Mouse (Mus musculus): ENCODE measurements at regions not wholly inside any gene's neighbourhood (a gene's known extent, or its start where the extent isn't known, plus 50 kb on each side); places are given as distances from the start of the nearest gene placed in this dataset.
A peak's percentile ranks its signal among the peaks of the same experiment; 100 is the strongest.

- no peak for DNase-seq (ENCODE audit: low spot score in 2 of 2)
Observed at GRCm38 (mm10) chr7:136365318-136366211, 528.8 kb upstream of the Mgmt start.

- DNase-seq (ENCODE audit: low spot score in 2 of 2): no peak
Observed at GRCm38 (mm10) chr7:136377259-136377658, 517.2 kb upstream of the Mgmt start.

GRCm38 (mm10) chr7:136377742-136378141 lies 516.7 kb upstream of the Mgmt start:
- no peak for DNase-seq (ENCODE audit: low spot score in 2 of 2)

- DNase-seq (ENCODE audit: low spot score in 2 of 2): no peak
Observed at GRCm38 (mm10) chr7:136378321-136378720, 516.1 kb upstream of the Mgmt start.

- DNase-seq (ENCODE audit: low spot score in 2 of 2): peak in 1 of 2 experiments; percentile 27
Observed at GRCm38 (mm10) chr7:136379319-136379718, 515.1 kb upstream of the Mgmt start.

- DNase-seq (ENCODE audit: low spot score in 2 of 2): no peak
Observed at GRCm38 (mm10) chr7:136379741-136380140, 514.7 kb upstream of the Mgmt start.

GRCm38 (mm10) chr7:136383296-136383695 lies 511.1 kb upstream of the Mgmt start:
- no peak for DNase-seq (ENCODE audit: low spot score in 2 of 2)

- DNase-seq (ENCODE audit: low spot score in 2 of 2): peak in 1 of 2 experiments; percentile 1
Observed at GRCm38 (mm10) chr7:136387736-136388135, 506.7 kb upstream of the Mgmt start.

GRCm38 (mm10) chr7:136390066-136390465 lies 504.3 kb upstream of the Mgmt start:
- DNase-seq (ENCODE audit: low spot score in 2 of 2): peak in 1 of 2 experiments; percentile 13

- peak; percentile 38 to 65 for DNase-seq (ENCODE audit: low spot score in 2 of 2)
Observed at GRCm38 (mm10) chr7:136393454-136393853, 501.0 kb upstream of the Mgmt start.

- peak; percentile 44 to 49 for DNase-seq (ENCODE audit: low spot score in 2 of 2)
Observed at GRCm38 (mm10) chr7:136395838-136396237, 498.6 kb upstream of the Mgmt start.

GRCm38 (mm10) chr7:136397101-136397500 lies 497.3 kb upstream of the Mgmt start:
- DNase-seq (ENCODE audit: low spot score in 2 of 2): peak in 1 of 2 experiments; percentile 6

GRCm38 (mm10) chr7:136402688-136403597 lies 491.5 kb upstream of the Mgmt start:
- DNase-seq (ENCODE audit: low spot score in 2 of 2): no peak

GRCm38 (mm10) chr7:136405391-136405790 lies 489.0 kb upstream of the Mgmt start:
- DNase-seq (ENCODE audit: low spot score in 2 of 2): no peak

GRCm38 (mm10) chr7:136406258-136407100 lies 487.9 kb upstream of the Mgmt start:
- DNase-seq (ENCODE audit: low spot score in 2 of 2): peak in 1 of 2 experiments; percentile 12

GRCm38 (mm10) chr7:136414808-136415207 lies 479.6 kb upstream of the Mgmt start:
- DNase-seq (ENCODE audit: low spot score in 2 of 2): no peak

GRCm38 (mm10) chr7:136417327-136417726 lies 477.1 kb upstream of the Mgmt start:
- no peak for DNase-seq (ENCODE audit: low spot score in 2 of 2)

GRCm38 (mm10) chr7:136423846-136424531 lies 470.4 kb upstream of the Mgmt start:
- no peak for DNase-seq (ENCODE audit: low spot score in 2 of 2)

- no peak for DNase-seq (ENCODE audit: low spot score in 2 of 2)
Observed at GRCm38 (mm10) chr7:136427164-136427563, 467.2 kb upstream of the Mgmt start.

- DNase-seq (ENCODE audit: low spot score in 2 of 2): no peak
Observed at GRCm38 (mm10) chr7:136430085-136431011, 464.1 kb upstream of the Mgmt start.

All from right cerebral cortex, postnatal 10 days (tissue).